Mouse (Mus musculus) kidney, embryonic 15.5 days (tissue): Measurements from ENCODE around the gene Ttll10. TPM values are rescaled to one million over a fixed set of nuclear protein-coding genes. Genes with fewer than 3 reads are reported as not detected.

ENCODE experiments used
- ATAC-seq: fragments of 200-750 bp; cut with Nextera tagmentation; replicated peaks from 2 replicates; pipeline ENCODE4 v1.8.0; 2017; ENCODE audit warnings: moderate TSS enrichment; ENCODE audit not compliant: low FRiP score
- H3K27ac ChIP-seq: fragments of 300-500 bp; sonication (generic); 2 replicates; pipeline ENCODE4 v1.5.1; 2015; ENCODE audit warnings: mild to moderate bottlenecking, inconsistent platforms
- H3K27me3 ChIP-seq: fragments of 300-500 bp; sonication (generic); 2 replicates; pipeline ENCODE4 v1.6.1; 2015; ENCODE audit warnings: inconsistent platforms
- H3K36me3 ChIP-seq: fragments of 300-500 bp; sonication (generic); 2 replicates; pipeline ENCODE4 v1.6.1; 2015; ENCODE audit warnings: inconsistent platforms
- H3K4me1 ChIP-seq: fragments of 300-500 bp; sonication (generic); 2 replicates; pipeline ENCODE4 v1.6.1; 2015; ENCODE audit warnings: inconsistent platforms
- H3K4me2 ChIP-seq: fragments of 300-500 bp; sonication (generic); 2 replicates; pipeline ENCODE4 v1.6.1; 2015; ENCODE audit warnings: moderate library complexity, mild to moderate bottlenecking, inconsistent platforms
- H3K4me3 ChIP-seq: fragments of 300-500 bp; sonication (generic); replicated peaks from 2 replicates; pipeline ENCODE4 v1.5.1; 2015; ENCODE audit warnings: mild to moderate bottlenecking, inconsistent platforms
- H3K9ac ChIP-seq: fragments of 300-500 bp; sonication (generic); 2 replicates; pipeline ENCODE4 v1.6.1; 2015; ENCODE audit warnings: mild to moderate bottlenecking, inconsistent platforms
- H3K9me3 ChIP-seq: fragments of 300-500 bp; sonication (generic); replicated peaks from 2 replicates; pipeline ENCODE4 v1.6.1; 2016; ENCODE audit warnings: inconsistent platforms
- WGBS: fragments of 180-500 bp; shearing (Covaris S2); methylation state at CpG from one replicate; pipeline ENCODE4 v1.1.7; 2015; ENCODE audit warnings: mixed read lengths; 5-methylcytosine and 5-hydroxymethylcytosine counted together
- polyA plus RNA-seq: library from polyadenylated mRNA; unstranded; fragments of >200 nt; fragmentation: Nextera tagmentation; extraction: Ambion mirVana; gene quantifications from 2 replicates; pipeline ENCODE4 v1.2.1, GENCODE M21; 2015

The Ttll10 gene
- polyA plus RNA-seq, 1 experiment from 2014 or later, result 7.8 TPM

GRCm38 (mm10) chr4:156019771-156020170 is 39.4 kb downstream of the Ttll10 start:
- 86% methylated on average over 12 of the region's 12 CpGs for WGBS

DNA sequence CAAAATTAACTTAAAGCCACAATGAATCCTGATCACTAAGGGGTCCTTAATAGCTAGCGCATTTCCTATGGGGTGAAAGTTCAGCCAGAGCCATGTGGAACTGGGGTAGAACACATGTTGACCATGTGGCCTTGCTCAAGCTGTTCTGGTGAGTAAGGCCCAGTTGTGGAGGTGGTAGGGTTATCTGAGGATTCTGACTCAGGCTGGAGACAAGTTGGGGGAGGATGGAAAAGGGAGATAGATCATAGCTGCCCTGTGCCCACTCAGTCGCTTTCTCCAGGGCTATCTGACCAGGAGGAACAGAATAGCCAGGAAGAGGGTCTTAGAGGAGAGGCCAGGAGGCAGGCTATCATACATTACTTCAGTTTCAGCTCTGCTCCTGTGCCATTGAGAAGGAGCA is 44.8 kb downstream of the Ttll10 start:
- Histone ChIP-seq H3K4me1 (no peaks in the 10 kb centered on the region), H3K9ac (no peak overlapping the region), H3K36me3 (peaks cover 50% of the 10 kb centered on the region), H3K27ac (no peak overlapping the region), H3K4me2 (no peak overlapping the region), H3K9me3 (no peaks in the 10 kb centered on the region), H3K27me3 (no peaks in the 10 kb centered on the region), H3K4me3 (no peak overlapping the region)
- 96% methylated on average over 2 of the region's 2 CpGs for WGBS
- ATAC-seq, result no peak

More at GRCm38 (mm10) chr4:156019771-156020170, 39.4 kb downstream of the Ttll10 start:
- H3K4me2 ChIP-seq, result no peak overlapping the region
- no peak for ATAC-seq
- H3K36me3 ChIP-seq, result peaks cover 20% of the 10 kb centered on the region
- H3K27me3 ChIP-seq, result no peaks in the 10 kb centered on the region
- no peaks in the 10 kb centered on the region for H3K9me3 ChIP-seq
- H3K27ac ChIP-seq, result no peak overlapping the region
- no peak overlapping the region for H3K9ac ChIP-seq
- H3K4me3 ChIP-seq, result no peak overlapping the region
- H3K4me1 ChIP-seq, result no peaks in the 10 kb centered on the region

DNA sequence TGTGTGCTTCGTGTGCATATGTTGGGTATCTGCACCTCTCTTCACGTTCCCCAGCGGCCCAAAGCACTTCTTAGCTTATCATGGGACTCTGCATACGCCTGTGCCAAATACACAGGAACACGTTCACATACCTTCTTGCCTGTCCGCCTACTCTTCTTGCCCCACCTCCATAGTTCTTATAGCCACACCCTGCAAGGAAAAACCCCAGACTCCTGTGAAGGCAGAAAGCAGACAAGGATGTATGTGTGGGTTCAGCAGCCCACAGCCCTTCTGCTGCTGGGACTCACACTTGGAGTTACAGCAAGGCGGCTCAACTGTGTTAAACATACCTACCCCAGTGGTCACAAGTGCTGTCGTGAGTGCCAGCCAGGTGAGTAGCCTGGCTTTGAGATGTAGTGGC is 45.6 kb downstream of the Ttll10 start, which contains the start of gene Tnfrsf4:
Gene Tnfrsf4 (plus strand): TSS at position 207 of the 400 bp plus-strand sequence.
- H3K27me3 ChIP-seq, result no peaks in the 10 kb centered on the region
- no peak within 1 kb of the TSS for H3K4me2 ChIP-seq
- no peak for ATAC-seq
- no peaks in the 10 kb centered on the region for H3K4me1 ChIP-seq
- H3K9me3 ChIP-seq, result no peaks in the 10 kb centered on the region
- H3K27ac ChIP-seq, result no peak within 1 kb of the TSS
- H3K4me3 ChIP-seq, result no peak within 1 kb of the TSS
- peaks cover 58% of the 10 kb centered on the region for H3K36me3 ChIP-seq
- WGBS, result 85% methylated on average over 8 of the region's 8 CpGs
- no peak within 1 kb of the TSS for H3K9ac ChIP-seq

- WGBS, result 95% methylated on average over 4 of the region's 4 CpGs
- no peak overlapping the region for H3K27ac ChIP-seq
- no peaks in the 10 kb centered on the region for H3K4me1 ChIP-seq
- no peaks in the 10 kb centered on the region for H3K27me3 ChIP-seq
- no peak overlapping the region for H3K4me3 ChIP-seq
- no peak overlapping the region for H3K9ac ChIP-seq
- no peaks in the 10 kb centered on the region for H3K9me3 ChIP-seq
- ATAC-seq, result no peak
- peaks cover 95% of the 10 kb centered on the region for H3K36me3 ChIP-seq
- H3K4me2 ChIP-seq, result no peak overlapping the region
Measured at GRCm38 (mm10) chr4:156008369-156008768, 50.8 kb downstream of the Ttll10 start.

DNA sequence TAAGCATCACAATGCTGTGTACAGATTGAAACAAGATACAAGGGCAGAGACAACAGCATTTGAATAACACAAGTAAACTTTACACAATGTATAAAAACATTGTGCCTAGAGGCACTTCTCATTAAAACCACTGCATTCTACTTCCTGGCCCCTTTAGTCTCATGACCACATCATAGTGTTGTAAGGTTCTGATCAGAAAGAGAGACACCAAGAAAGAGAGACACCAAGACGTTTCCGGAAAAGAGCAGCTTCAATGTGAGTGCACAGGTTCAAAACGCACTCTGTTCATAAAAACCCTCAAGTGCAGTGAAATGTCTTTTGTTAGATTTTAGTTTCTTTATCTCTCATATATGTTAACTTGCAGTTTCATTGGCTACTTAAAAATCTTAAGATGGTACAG is 55.1 kb downstream of the Ttll10 start:
- Histone ChIP-seq H3K27ac (no peak overlapping the region), H3K4me2 (no peak overlapping the region), H3K27me3 (no peaks in the 10 kb centered on the region), H3K9me3 (no peaks in the 10 kb centered on the region), H3K4me3 (no peak overlapping the region), H3K9ac (no peak overlapping the region), H3K36me3 (peaks cover 94% of the 10 kb centered on the region), H3K4me1 (no peaks in the 10 kb centered on the region)
- 95% methylated on average over 3 of the region's 3 CpGs for WGBS
- ATAC-seq, result no peak

DNA sequence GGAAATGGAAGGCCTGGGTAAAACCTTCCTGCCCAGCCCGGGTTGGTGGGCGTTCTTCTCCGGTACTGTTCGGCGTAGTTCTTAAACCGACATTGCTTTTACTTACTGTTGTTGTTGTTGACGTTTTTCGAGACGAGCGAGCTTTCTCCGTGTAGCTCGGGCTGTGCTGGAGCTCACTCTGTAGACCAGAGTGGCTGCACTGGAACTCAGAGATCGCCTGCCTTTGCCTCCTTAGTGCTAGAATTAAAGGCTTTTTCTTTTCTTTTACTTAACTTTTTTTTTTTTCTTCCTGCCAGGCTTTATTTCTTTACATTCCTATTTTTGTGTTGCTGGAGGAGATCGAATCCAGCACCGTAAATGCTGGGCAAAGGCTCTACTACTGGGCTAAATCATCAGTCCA is 65.6 kb downstream of the Ttll10 start:
- Histone ChIP-seq H3K36me3 (peaks cover 39% of the 10 kb centered on the region), H3K4me2 (peak overlapping the region; percentile 72), H3K27me3 (no peaks in the 10 kb centered on the region), H3K27ac (peak overlapping the region; percentile 95), H3K9me3 (no peaks in the 10 kb centered on the region), H3K4me3 (peak overlapping the region; percentile 68), H3K4me1 (peaks cover 28% of the 10 kb centered on the region), H3K9ac (peak overlapping the region; percentile 72)
- ATAC-seq, result no peak
- 6% methylated on average over 15 of the region's 15 CpGs for WGBS

- no peaks in the 10 kb centered on the region for H3K9me3 ChIP-seq
- H3K36me3 ChIP-seq, result peaks cover 34% of the 10 kb centered on the region
- H3K4me3 ChIP-seq, result peak overlapping the region; percentile 68
- H3K4me2 ChIP-seq, result peak overlapping the region; percentile 72
- WGBS, result under 1% methylated on average over 70 of the region's 70 CpGs
- peaks cover 28% of the 10 kb centered on the region for H3K4me1 ChIP-seq
- peak overlapping the region; percentile 72 for H3K9ac ChIP-seq
- no peaks in the 10 kb centered on the region for H3K27me3 ChIP-seq
- H3K27ac ChIP-seq, result peak overlapping the region; percentile 95
- peak; percentile 88 for ATAC-seq
Measured at GRCm38 (mm10) chr4:155992906-155993547, 66.2 kb downstream of the Ttll10 start.

DNA sequence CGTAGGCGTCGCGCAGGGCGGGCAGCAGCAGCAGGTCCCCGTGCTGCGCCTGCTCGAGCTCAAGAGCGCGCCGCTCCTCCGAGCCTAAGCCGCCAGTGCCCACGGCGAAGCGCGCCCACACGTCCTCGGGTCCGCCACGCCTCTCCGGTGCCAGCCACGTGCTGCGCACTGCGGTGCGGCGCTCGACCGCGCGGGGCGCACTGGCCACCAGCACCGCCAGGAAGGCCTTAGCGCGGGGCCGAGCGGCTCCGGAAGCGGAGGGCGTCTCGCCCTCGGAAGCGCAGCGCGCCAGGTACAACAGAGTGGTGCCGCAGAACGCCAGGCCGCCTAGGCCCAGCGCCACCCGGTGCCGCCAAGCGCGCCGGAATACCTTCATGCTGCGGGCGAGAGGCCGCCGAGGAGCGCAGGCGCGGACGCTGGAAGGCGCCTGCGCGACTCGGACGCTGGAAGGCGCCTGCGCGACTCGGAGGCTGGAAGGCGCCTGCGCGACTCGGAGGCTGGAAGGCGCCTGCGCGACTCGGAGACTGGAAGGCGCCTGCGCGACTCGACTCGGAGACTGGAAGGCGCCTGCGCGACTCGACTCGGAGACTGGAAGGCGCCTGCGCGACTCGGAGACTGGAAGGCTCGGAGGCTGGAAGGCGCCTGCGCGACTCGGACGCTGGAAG is 66.8 kb downstream of the Ttll10 start, which contains the start of the genes B3galt6 and Sdf4:
Gene B3galt6 (minus strand): TSS at position 409 of the 665 bp plus-strand sequence.
Gene Sdf4 (plus strand): TSS at position 632 of the 665 bp plus-strand sequence.
- Histone ChIP-seq H3K9ac (peak within 1 kb of the TSS; percentile 72), H3K9me3 (no peaks in the 10 kb centered on the region), H3K36me3 (peaks cover 27% of the 10 kb centered on the region), H3K27ac (peak within 1 kb of the TSS; percentile 97), H3K27me3 (no peaks in the 10 kb centered on the region), H3K4me3 (peak within 1 kb of the TSS; percentile 68), H3K4me2 (peak within 1 kb of the TSS; percentile 98), H3K4me1 (peaks cover 28% of the 10 kb centered on the region)
- WGBS, result under 1% methylated on average over 99 of the region's 99 CpGs
- ATAC-seq, result peak; percentile 87

GRCm38 (mm10) chr4:155991908-155992230 is 67.3 kb downstream of the Ttll10 start:
- H3K27me3 ChIP-seq, result no peaks in the 10 kb centered on the region
- H3K4me3 ChIP-seq, result peak overlapping the region; percentile 68
- no peaks in the 10 kb centered on the region for H3K9me3 ChIP-seq
- H3K36me3 ChIP-seq, result peaks cover 22% of the 10 kb centered on the region
- peak overlapping the region; percentile 72 for H3K9ac ChIP-seq
- H3K4me2 ChIP-seq, result peak overlapping the region; percentile 98
- peak; percentile 9 for ATAC-seq
- 27% methylated on average over 37 of the region's 37 CpGs for whole genome bisulfite sequencing
- H3K4me1 ChIP-seq, result peaks cover 28% of the 10 kb centered on the region
- H3K27ac ChIP-seq, result peak overlapping the region; percentile 97

GRCm38 (mm10) chr4:155991211-155991907 is 67.9 kb downstream of the Ttll10 start:
- peak overlapping the region; percentile 98 for H3K4me2 ChIP-seq
- H3K4me1 ChIP-seq, result peaks cover 28% of the 10 kb centered on the region
- WGBS, result 83% methylated on average over 22 of the region's 22 CpGs
- H3K4me3 ChIP-seq, result peak overlapping the region; percentile 68
- peak overlapping the region; percentile 97 for H3K27ac ChIP-seq
- H3K9ac ChIP-seq, result peak overlapping the region; percentile 72
- H3K9me3 ChIP-seq, result no peaks in the 10 kb centered on the region
- H3K36me3 ChIP-seq, result peaks cover 17% of the 10 kb centered on the region
- peak; percentile 1; the same call in 1 of the 2 replicates for ATAC-seq
- no peaks in the 10 kb centered on the region for H3K27me3 ChIP-seq
